Mouse (Mus musculus): Measurements from ENCODE around the gene Cbfa2t3.

The Cbfa2t3 gene

GRCm38 (mm10) chr8:122605367-122605766, 93.5 kb downstream of the Cbfa2t3 start:
- DNase-seq (ENCODE audit: low spot score) = no peak

- no peak for DNase-seq (ENCODE audit: low spot score)
Measured at GRCm38 (mm10) chr8:122604640-122605039, 94.3 kb downstream of the Cbfa2t3 start.

- no peak for DNase-seq (ENCODE audit: low spot score)
Measured at GRCm38 (mm10) chr8:122600666-122601065, 98.2 kb downstream of the Cbfa2t3 start.

- DNase-seq (ENCODE audit: low spot score) = no peak
Measured at GRCm38 (mm10) chr8:122596031-122596430, 102.9 kb downstream of the Cbfa2t3 start.

GRCm38 (mm10) chr8:122593783-122594507, 105.0 kb downstream of the Cbfa2t3 start:
- DNase-seq (ENCODE audit: low spot score) = no peak

- no peak for DNase-seq (ENCODE audit: low spot score)
Measured at GRCm38 (mm10) chr8:122593240-122593639, 105.7 kb downstream of the Cbfa2t3 start.

GRCm38 (mm10) chr8:122586749-122587148, 112.2 kb downstream of the Cbfa2t3 start:
- DNase-seq (ENCODE audit: low spot score) = no peak

GRCm38 (mm10) chr8:122586171-122586570, 112.7 kb downstream of the Cbfa2t3 start:
- no peak for DNase-seq (ENCODE audit: low spot score)

- no peak for DNase-seq (ENCODE audit: low spot score)
Measured at GRCm38 (mm10) chr8:122585411-122585891, 113.5 kb downstream of the Cbfa2t3 start.

- no peak for DNase-seq (ENCODE audit: low spot score)
Measured at GRCm38 (mm10) chr8:122584981-122585380, 113.9 kb downstream of the Cbfa2t3 start.

- DNase-seq (ENCODE audit: low spot score) = no peak
Measured at GRCm38 (mm10) chr8:122580926-122581325, 118.0 kb downstream of the Cbfa2t3 start.

- DNase-seq (ENCODE audit: low spot score) = no peak
Measured at GRCm38 (mm10) chr8:122579196-122579595, 119.7 kb downstream of the Cbfa2t3 start.

GRCm38 (mm10) chr8:122577116-122577515, 121.8 kb downstream of the Cbfa2t3 start:
- DNase-seq (ENCODE audit: low spot score) = no peak

- peak; percentile 97 for DNase-seq (ENCODE audit: low spot score)
Measured at GRCm38 (mm10) chr8:122576648-122577022, 122.3 kb downstream of the Cbfa2t3 start, which contains the start of gene Aprt. Aprt (minus strand) TSS chr8:122576909.

GRCm38 (mm10) chr8:122575735-122576647, 122.9 kb downstream of the Cbfa2t3 start:
- DNase-seq (ENCODE audit: low spot score) = no peak

- DNase-seq (ENCODE audit: low spot score) = no peak
Measured at GRCm38 (mm10) chr8:122575286-122575685, 123.6 kb downstream of the Cbfa2t3 start.

Measured in urinary bladder, postnatal 25 days (tissue).